Mouse (Mus musculus): ENCODE data around the gene Sall1. TPM values are rescaled to one million over a fixed set of nuclear protein-coding genes. Genes with fewer than 3 reads are reported as not detected.
A peak's percentile ranks its signal among the peaks of the same experiment; 100 is the strongest.

Sall1 gene
- total RNA-seq, 2 experiments from 2014 or later, result 5.0 to 6.3 TPM

- no peak for DNase-seq
Observed at GRCm38 (mm10) chr8:89037536-89038236, 6.3 kb downstream of the Sall1 start.

GRCm38 (mm10) chr8:89032412-89032811 lies 11.6 kb downstream of the Sall1 start:
- DNase-seq, result no peak

- no peak for DNase-seq
Observed at GRCm38 (mm10) chr8:89028156-89028555, 15.8 kb downstream of the Sall1 start.

- DNase-seq, result no peak
Observed at GRCm38 (mm10) chr8:89026139-89026520, 17.8 kb downstream of the Sall1 start.

GRCm38 (mm10) chr8:89025281-89026138 lies 18.5 kb downstream of the Sall1 start:
- DNase-seq, result peak; percentile 39

- DNase-seq, result no peak
Observed at GRCm38 (mm10) chr8:89024796-89025195, 19.2 kb downstream of the Sall1 start.

- no peak for DNase-seq
Observed at GRCm38 (mm10) chr8:89021139-89021538, 22.8 kb downstream of the Sall1 start.

- no peak for DNase-seq
Observed at GRCm38 (mm10) chr8:89017891-89018290, 26.1 kb downstream of the Sall1 start.

- DNase-seq, result no peak
Observed at GRCm38 (mm10) chr8:89016465-89017070, 27.4 kb downstream of the Sall1 start.

GRCm38 (mm10) chr8:89015539-89015938 lies 28.4 kb downstream of the Sall1 start:
- no peak for DNase-seq

GRCm38 (mm10) chr8:89012853-89013534 lies 31.0 kb downstream of the Sall1 start:
- no peak for DNase-seq

GRCm38 (mm10) chr8:89012024-89012712 lies 31.8 kb downstream of the Sall1 start:
- no peak for DNase-seq

- no peak for DNase-seq
Observed at GRCm38 (mm10) chr8:89008784-89009183, 35.2 kb downstream of the Sall1 start.

- no peak for DNase-seq
Observed at GRCm38 (mm10) chr8:89007114-89007513, 36.8 kb downstream of the Sall1 start.

GRCm38 (mm10) chr8:89006426-89006825 lies 37.5 kb downstream of the Sall1 start:
- no peak for DNase-seq

GRCm38 (mm10) chr8:89005797-89006196 lies 38.2 kb downstream of the Sall1 start:
- DNase-seq, result no peak

GRCm38 (mm10) chr8:89004041-89004440 lies 39.9 kb downstream of the Sall1 start:
- DNase-seq, result no peak

GRCm38 (mm10) chr8:89003336-89003896 lies 40.5 kb downstream of the Sall1 start:
- DNase-seq, result no peak

GRCm38 (mm10) chr8:89002128-89002527 lies 41.8 kb downstream of the Sall1 start:
- DNase-seq, result no peak

- no peak for DNase-seq
Observed at GRCm38 (mm10) chr8:88997276-88997675, 46.7 kb downstream of the Sall1 start.

- DNase-seq, result no peak
Observed at GRCm38 (mm10) chr8:88991780-88992509, 52.0 kb downstream of the Sall1 start.

Measured in heart, postnatal 4 days (tissue).